Mouse (Mus musculus): ENCODE data around the gene Ms4a6d.
A peak's percentile ranks its signal among the peaks of the same experiment; 100 is the strongest.
"Not testable (repeated sequence)": the region's sequence is repeated elsewhere in the genome, so short reads cannot be mapped to it uniquely, and the experiment has no call there.

Gene Ms4a6d

GRCm38 (mm10) chr19:11547911-11548310 lies 56.7 kb downstream of the Ms4a6d start:
- no peak for DNase-seq

DNA sequence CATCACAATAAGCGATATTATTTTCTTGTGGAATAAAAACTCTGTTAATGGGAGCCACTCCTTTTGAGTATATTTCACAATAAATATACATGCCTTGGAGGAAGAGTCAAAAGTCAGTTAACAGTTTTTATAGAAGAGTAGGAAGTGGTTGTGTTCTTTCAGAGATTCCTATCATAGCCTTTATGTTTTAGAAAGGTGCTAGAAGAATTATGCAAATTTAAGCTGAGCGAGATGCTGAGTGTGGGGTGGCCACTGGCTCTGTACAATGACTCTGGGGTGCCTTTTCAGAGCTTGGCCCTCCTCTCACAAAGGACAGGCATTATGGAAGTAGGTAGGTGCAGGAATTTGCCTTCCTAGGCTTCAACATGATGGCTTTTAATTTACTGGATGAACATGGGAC lies 60.3 kb downstream of the Ms4a6d start:
- DNase-seq: not testable (repeated sequence)

- not testable (repeated sequence) for DNase-seq
These were observed 64.4 kb downstream of the Ms4a6d start for GRCm38 (mm10) chr19:11540166-11540821.

- DNase-seq: peak; percentile 24 to 31
These were observed 67.3 kb downstream of the Ms4a6d start for GRCm38 (mm10) chr19:11537336-11537735.
